Mouse (Mus musculus): ENCODE measurements around the gene Pde3b. TPM values are rescaled to one million over a fixed set of nuclear protein-coding genes. Genes with fewer than 3 reads are reported as not detected.

Gene Pde3b
- total and polyA plus RNA-seq, 2 experiments from 2014 or later, result 2.3 to 14.5 TPM

- DNase-seq, result no peak
- WGBS, result 17% methylated on average over 5 of the region's 5 CpGs
Measured at GRCm38 (mm10) chr7:114478901-114479300, 63.8 kb downstream of the Pde3b start.

DNA sequence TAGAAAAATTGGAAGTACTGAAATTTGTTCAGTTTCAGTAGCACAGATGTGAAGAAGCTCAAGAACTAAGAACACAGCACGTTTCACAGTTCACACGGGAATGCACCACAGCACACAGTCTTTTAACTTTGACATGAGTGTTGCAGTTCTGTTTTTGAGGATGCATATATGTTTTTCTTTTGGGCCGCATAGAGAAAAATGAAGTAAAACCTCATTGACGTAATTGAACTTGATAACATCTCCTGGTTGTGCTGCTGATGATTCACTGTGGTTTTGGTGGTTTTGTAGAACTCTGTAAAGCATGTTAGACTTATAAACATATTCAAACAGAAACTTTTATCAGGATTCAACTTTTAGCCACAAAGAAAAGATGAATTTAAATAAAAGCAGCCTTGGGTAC, 64.7 kb downstream of the Pde3b start:
- TF ChIP-seq CTCF (IDR thresholded peaks at IDR 0.05; ENCODE audit: low read depth), result no peak
- 74% methylated on average over 4 of the region's 4 CpGs for WGBS

More at GRCm38 (mm10) chr7:114478901-114479300, 63.8 kb downstream of the Pde3b start:
- Histone ChIP-seq H3K27me3 (ENCODE audit: insufficient read depth, low read length) (no peaks in the 10 kb centered on the region), H3K4me1 (ENCODE audit: insufficient read depth) (no peaks in the 10 kb centered on the region), H3K4me3 (ENCODE audit: low read depth, low read length) (no peak overlapping the region), H3K9ac (no peak overlapping the region), H3K27ac (ENCODE audit: low read depth, low read length) (no peak overlapping the region), H3K9me3 (ENCODE audit: low read length) (no peaks in the 10 kb centered on the region), H3K4me2 (ENCODE audit: low read depth) (no peak overlapping the region), H3K36me3 (ENCODE audit: insufficient read depth) (no peaks in the 10 kb centered on the region)
- no peak for ATAC-seq
- no peak for TF ChIP-seq CTCF (IDR thresholded peaks at IDR 0.05; ENCODE audit: low read depth)

DNA sequence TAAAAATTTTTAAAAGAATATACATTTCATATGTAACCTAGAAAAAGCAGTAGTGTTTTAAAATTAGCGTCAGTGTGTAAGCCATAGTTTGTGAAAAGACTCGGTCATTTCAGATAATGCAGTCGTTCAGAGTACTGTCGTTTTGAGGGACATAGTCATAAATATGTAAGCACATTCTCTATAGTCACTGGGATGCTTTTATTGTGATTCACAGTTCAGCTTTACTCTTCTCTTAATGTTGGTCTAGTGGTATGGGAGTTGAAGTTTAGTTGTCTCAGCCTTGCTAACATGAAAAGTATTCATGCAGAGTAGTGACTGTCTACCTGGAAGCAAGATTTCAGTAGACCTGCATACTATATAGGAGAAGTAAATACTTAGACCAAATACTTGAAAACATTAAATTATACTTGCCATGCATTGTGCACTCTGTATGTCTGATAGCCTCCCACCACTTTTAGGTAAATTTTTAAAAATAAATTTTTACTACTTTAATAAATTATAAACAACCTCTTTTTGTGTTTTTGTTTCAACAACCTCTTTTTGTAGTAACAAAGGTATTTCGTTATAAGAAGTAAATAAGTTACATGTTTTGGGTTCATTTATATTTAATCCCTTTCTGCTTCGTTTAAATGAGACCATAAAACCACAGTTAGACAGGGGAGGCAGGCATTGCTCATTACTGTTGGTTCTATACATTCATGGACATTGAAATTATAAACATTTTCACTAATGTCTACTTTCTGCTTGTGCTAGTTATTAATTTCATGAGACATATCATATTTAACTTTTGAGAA, 65.3 kb downstream of the Pde3b start:
- Histone ChIP-seq H3K27ac (ENCODE audit: low read depth, low read length) (no peak overlapping the region), H3K36me3 (ENCODE audit: insufficient read depth) (no peaks in the 10 kb centered on the region), H3K9ac (no peak overlapping the region), H3K4me3 (ENCODE audit: low read depth, low read length) (no peak overlapping the region), H3K4me2 (ENCODE audit: low read depth) (no peak overlapping the region), H3K9me3 (ENCODE audit: low read length) (no peaks in the 10 kb centered on the region), H3K27me3 (ENCODE audit: insufficient read depth, low read length) (no peaks in the 10 kb centered on the region), H3K4me1 (ENCODE audit: insufficient read depth) (no peaks in the 10 kb centered on the region)
- no peak for DNase-seq
- WGBS, result 72% methylated on average over 6 of the region's 6 CpGs
- no peak for TF ChIP-seq CTCF (IDR thresholded peaks at IDR 0.05; ENCODE audit: low read depth)
- ATAC-seq, result no peak

More for the DNA sequence above, 64.7 kb downstream of the Pde3b start:
- Histone ChIP-seq H3K27ac (ENCODE audit: low read depth, low read length) (no peak overlapping the region), H3K27me3 (ENCODE audit: insufficient read depth, low read length) (no peaks in the 10 kb centered on the region), H3K4me1 (ENCODE audit: insufficient read depth) (no peaks in the 10 kb centered on the region), H3K4me3 (ENCODE audit: low read depth, low read length) (no peak overlapping the region), H3K9me3 (ENCODE audit: low read length) (no peaks in the 10 kb centered on the region), H3K36me3 (ENCODE audit: insufficient read depth) (no peaks in the 10 kb centered on the region), H3K9ac (no peak overlapping the region), H3K4me2 (ENCODE audit: low read depth) (no peak overlapping the region)
- no peak for DNase-seq
- ATAC-seq, result no peak

DNA sequence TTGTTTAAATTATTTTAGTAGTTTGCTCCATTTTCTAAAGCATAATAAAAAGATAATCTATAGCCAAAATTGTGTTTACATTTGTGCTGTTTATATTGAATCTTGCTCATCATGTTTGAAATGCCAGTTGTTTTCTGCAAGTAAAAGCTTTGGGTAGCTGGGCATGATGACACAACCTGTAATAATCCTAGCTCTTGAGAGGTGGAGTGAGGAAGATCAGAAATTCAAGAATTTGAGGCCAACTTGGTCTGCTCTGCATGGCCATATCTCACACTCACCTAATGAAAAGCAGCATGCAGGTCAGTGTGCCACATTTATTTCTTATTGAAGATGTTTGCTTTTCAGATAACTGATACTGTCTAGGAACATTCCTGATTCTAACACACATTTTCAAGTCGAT, 65.9 kb downstream of the Pde3b start:
- H3K4me1 ChIP-seq (ENCODE audit: insufficient read depth), result no peaks in the 10 kb centered on the region
- WGBS, result 72% methylated on average over 1 of the region's 1 CpGs
- DNase-seq (no peak), ATAC-seq (no peak)
- H3K4me2 ChIP-seq (ENCODE audit: low read depth), result no peak overlapping the region
- no peak overlapping the region for H3K4me3 ChIP-seq (ENCODE audit: low read depth, low read length)
- TF ChIP-seq CTCF (IDR thresholded peaks at IDR 0.05; ENCODE audit: low read depth), result no peak
- H3K27me3 ChIP-seq (ENCODE audit: insufficient read depth, low read length), result no peaks in the 10 kb centered on the region
- no peaks in the 10 kb centered on the region for H3K9me3 ChIP-seq (ENCODE audit: low read length)
- no peak overlapping the region for H3K9ac ChIP-seq
- H3K27ac ChIP-seq (ENCODE audit: low read depth, low read length), result no peak overlapping the region
- no peaks in the 10 kb centered on the region for H3K36me3 ChIP-seq (ENCODE audit: insufficient read depth)

- ATAC-seq (no peak), DNase-seq (no peak)
- no peak for TF ChIP-seq CTCF (IDR thresholded peaks at IDR 0.05; ENCODE audit: low read depth)
- Histone ChIP-seq H3K9me3 (ENCODE audit: low read length) (no peaks in the 10 kb centered on the region), H3K27me3 (ENCODE audit: insufficient read depth, low read length) (no peaks in the 10 kb centered on the region), H3K27ac (ENCODE audit: low read depth, low read length) (no peak overlapping the region), H3K4me1 (ENCODE audit: insufficient read depth) (no peaks in the 10 kb centered on the region), H3K4me2 (ENCODE audit: low read depth) (no peak overlapping the region), H3K36me3 (ENCODE audit: insufficient read depth) (no peaks in the 10 kb centered on the region), H3K9ac (no peak overlapping the region), H3K4me3 (ENCODE audit: low read depth, low read length) (no peak overlapping the region)
- 62% methylated on average over 2 of the region's 2 CpGs for WGBS
Measured at GRCm38 (mm10) chr7:114481429-114481931, 66.4 kb downstream of the Pde3b start.

DNA sequence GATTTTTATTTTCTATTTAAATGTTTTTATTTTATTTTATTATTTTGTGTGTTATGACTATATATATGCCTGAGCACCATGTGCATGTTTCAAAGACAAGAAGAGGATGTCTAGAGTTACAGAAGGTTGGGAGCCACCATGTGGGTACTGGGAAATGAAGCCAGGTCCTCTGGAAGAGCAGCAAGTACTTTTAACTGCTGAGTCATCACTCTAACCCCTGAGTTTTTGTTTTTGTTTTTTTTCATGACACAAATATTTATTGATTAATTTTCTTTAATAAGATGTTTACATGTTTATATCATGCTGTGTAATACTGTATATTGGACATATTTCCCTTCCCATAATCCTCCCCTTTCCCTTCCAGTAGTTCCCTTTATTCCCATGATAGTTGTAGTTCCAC, 77.5 kb downstream of the Pde3b start:
- Histone ChIP-seq H3K4me2 (ENCODE audit: low read depth) (no peak overlapping the region), H3K36me3 (ENCODE audit: insufficient read depth) (no peaks in the 10 kb centered on the region), H3K4me3 (ENCODE audit: low read depth, low read length) (no peak overlapping the region), H3K9me3 (ENCODE audit: low read length) (no peaks in the 10 kb centered on the region), H3K9ac (no peak overlapping the region), H3K27ac (ENCODE audit: low read depth, low read length) (no peak overlapping the region), H3K4me1 (ENCODE audit: insufficient read depth) (no peaks in the 10 kb centered on the region), H3K27me3 (ENCODE audit: insufficient read depth, low read length) (no peaks in the 10 kb centered on the region)
- ATAC-seq, result no peak
- no peak for TF ChIP-seq CTCF (IDR thresholded peaks at IDR 0.05; ENCODE audit: low read depth)
- DNase-seq, result no peak

- no peak overlapping the region for H3K27ac ChIP-seq (ENCODE audit: low read depth, low read length)
- H3K4me3 ChIP-seq (ENCODE audit: low read depth, low read length), result no peak overlapping the region
- no peak overlapping the region for H3K4me2 ChIP-seq (ENCODE audit: low read depth)
- no peak overlapping the region for H3K9ac ChIP-seq
- no peak for TF ChIP-seq CTCF (IDR thresholded peaks at IDR 0.05; ENCODE audit: low read depth)
- DNase-seq (no peak), ATAC-seq (no peak)
- 92% methylated on average over 5 of the region's 5 CpGs for WGBS
- H3K9me3 ChIP-seq (ENCODE audit: low read length), result no peaks in the 10 kb centered on the region
- no peaks in the 10 kb centered on the region for H3K36me3 ChIP-seq (ENCODE audit: insufficient read depth)
- H3K27me3 ChIP-seq (ENCODE audit: insufficient read depth, low read length), result no peaks in the 10 kb centered on the region
- H3K4me1 ChIP-seq (ENCODE audit: insufficient read depth), result no peaks in the 10 kb centered on the region
Measured at GRCm38 (mm10) chr7:114494033-114494432, 79.0 kb downstream of the Pde3b start.

All from forebrain, postnatal 0 days (tissue).